Mouse (Mus musculus) CD4-positive, CD25-positive, alpha-beta regulatory T cell, adult 9 weeks (primary cell): ENCODE data around the gene Gm20806. TPM values are rescaled to one million over a fixed set of nuclear protein-coding genes. Genes with fewer than 3 reads are reported as not detected.

Source experiments
- polyA plus RNA-seq: library from polyadenylated mRNA; unstranded; fragments of 100-300 nt; shearing (Covaris generic); gene quantifications from one replicate; pipeline ENCODE4 v1.2.1, GENCODE M21; 2017

The Gm20806 gene
- not detected for polyA plus RNA-seq

DNA sequence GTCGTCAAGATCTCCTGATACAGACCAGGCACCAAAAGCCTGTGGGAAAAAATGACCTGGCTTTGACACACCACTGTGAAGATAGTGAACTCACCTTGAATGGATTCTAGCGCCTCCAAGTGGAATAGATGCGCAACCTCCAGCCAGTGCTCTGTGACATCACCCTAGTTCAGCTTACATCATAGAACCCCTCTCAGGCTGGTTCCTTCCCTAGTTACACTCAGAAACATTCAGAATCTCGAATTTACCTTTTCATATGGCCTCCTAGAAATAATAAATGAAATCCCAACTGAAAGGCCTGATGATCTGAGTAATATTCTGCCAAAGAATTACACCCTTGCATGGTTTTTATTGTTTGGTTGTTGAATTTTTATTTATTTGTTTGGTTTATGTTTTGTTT, at the start of gene Gm20806:
Gm20806 (minus strand) TSS at position 101 of the 400 bp plus-strand sequence.

